Mouse (Mus musculus): ENCODE measurements around the gene Ccdc125. TPM values are rescaled to one million over a fixed set of nuclear protein-coding genes. Genes with fewer than 3 reads are reported as not detected.
"Not testable (repeated sequence)": the region's sequence is repeated elsewhere in the genome, so short reads cannot be mapped to it uniquely, and the experiment has no call there.

Gene Ccdc125
- total and polyA plus RNA-seq, 2 experiments from 2014 or later = 0.19 to 1.3 TPM

DNA sequence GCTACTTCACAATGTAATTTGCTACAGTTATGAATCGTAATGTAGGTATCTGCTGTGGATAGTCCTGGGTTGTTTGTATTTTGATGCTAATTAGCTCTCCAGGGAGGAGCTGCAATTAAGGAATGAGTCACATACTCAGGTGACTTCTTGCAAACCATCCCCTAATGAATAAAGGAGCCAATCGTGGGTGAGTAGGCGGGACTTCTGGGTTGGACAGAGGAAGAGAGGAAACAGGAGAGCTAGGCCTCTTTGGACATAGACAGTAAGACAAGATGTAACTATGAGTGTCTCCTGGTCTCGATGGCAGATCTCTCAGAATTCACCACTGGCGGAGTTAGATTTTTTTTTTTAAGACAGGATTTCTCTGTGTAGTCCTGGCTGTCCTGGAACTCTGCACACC is 52.1 kb downstream of the Ccdc125 start:
- 87% methylated on average over 5 of the region's 5 CpGs for WGBS
- Histone ChIP-seq H3K27me3 (ENCODE audit: insufficient read depth, low read length) (no peaks in the 10 kb centered on the region), H3K9ac (no peak overlapping the region), H3K9me3 (ENCODE audit: low read length) (no peaks in the 10 kb centered on the region), H3K4me2 (ENCODE audit: low read depth) (no peak overlapping the region), H3K36me3 (ENCODE audit: insufficient read depth) (peaks cover 34% of the 10 kb centered on the region), H3K27ac (ENCODE audit: low read depth, low read length) (no peak overlapping the region), H3K4me3 (ENCODE audit: low read depth, low read length) (no peak overlapping the region), H3K4me1 (ENCODE audit: insufficient read depth) (no peaks in the 10 kb centered on the region)
- ATAC-seq = no peak
- no peak for TF ChIP-seq CTCF (IDR thresholded peaks at IDR 0.05; ENCODE audit: low read depth)
- no peak for DNase-seq

GRCm38 (mm10) chr13:100724051-100724754 is 54.7 kb downstream of the Ccdc125 start:
- ATAC-seq (peak; percentile 20; the same call in 1 of the 2 replicates), DNase-seq (peak; percentile 9)
- no peak for TF ChIP-seq CTCF (IDR thresholded peaks at IDR 0.05; ENCODE audit: low read depth)
- Histone ChIP-seq H3K27ac (ENCODE audit: low read depth, low read length) (no peak overlapping the region), H3K4me1 (ENCODE audit: insufficient read depth) (peaks cover 3% of the 10 kb centered on the region; the same call in 1 of the 2 replicates), H3K36me3 (ENCODE audit: insufficient read depth) (peaks cover 27% of the 10 kb centered on the region), H3K4me2 (ENCODE audit: low read depth) (no peak overlapping the region), H3K9me3 (ENCODE audit: low read length) (no peaks in the 10 kb centered on the region), H3K9ac (no peak overlapping the region), H3K4me3 (ENCODE audit: low read depth, low read length) (no peak overlapping the region), H3K27me3 (ENCODE audit: insufficient read depth, low read length) (no peaks in the 10 kb centered on the region)
- WGBS = 54% methylated on average over 7 of the region's 7 CpGs

DNA sequence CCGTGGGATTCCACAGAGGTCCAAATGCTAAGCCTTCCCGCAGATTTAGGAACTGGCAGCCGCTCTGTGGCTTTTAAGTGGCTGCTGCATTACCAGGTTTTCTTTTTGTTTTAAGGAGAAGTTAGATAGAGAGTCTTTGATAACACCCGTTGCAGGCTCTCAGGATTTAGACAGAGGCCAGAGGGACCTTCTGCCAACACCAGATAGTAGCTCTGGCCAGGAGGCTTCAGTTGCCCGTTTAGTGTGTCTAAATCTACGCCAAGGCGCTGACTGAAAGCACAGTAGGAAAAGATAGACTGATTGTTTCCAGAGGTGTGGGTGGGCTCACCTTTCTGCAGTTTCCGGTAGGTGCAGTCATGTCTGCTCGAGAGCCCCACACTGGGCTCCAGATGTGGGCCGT is 55.7 kb downstream of the Ccdc125 start:
- peaks cover 6% of the 10 kb centered on the region; the same call in 1 of the 2 replicates for H3K4me1 ChIP-seq (ENCODE audit: insufficient read depth)
- ATAC-seq (no peak), DNase-seq (no peak)
- no peak overlapping the region for H3K9ac ChIP-seq
- 85% methylated on average over 10 of the region's 10 CpGs for WGBS
- H3K27me3 ChIP-seq (ENCODE audit: insufficient read depth, low read length) = no peaks in the 10 kb centered on the region
- TF ChIP-seq CTCF (IDR thresholded peaks at IDR 0.05; ENCODE audit: low read depth) = no peak
- H3K27ac ChIP-seq (ENCODE audit: low read depth, low read length) = no peak overlapping the region
- H3K4me2 ChIP-seq (ENCODE audit: low read depth) = no peak overlapping the region
- no peaks in the 10 kb centered on the region for H3K9me3 ChIP-seq (ENCODE audit: low read length)
- H3K36me3 ChIP-seq (ENCODE audit: insufficient read depth) = peaks cover 27% of the 10 kb centered on the region
- H3K4me3 ChIP-seq (ENCODE audit: low read depth, low read length) = no peak overlapping the region

DNA sequence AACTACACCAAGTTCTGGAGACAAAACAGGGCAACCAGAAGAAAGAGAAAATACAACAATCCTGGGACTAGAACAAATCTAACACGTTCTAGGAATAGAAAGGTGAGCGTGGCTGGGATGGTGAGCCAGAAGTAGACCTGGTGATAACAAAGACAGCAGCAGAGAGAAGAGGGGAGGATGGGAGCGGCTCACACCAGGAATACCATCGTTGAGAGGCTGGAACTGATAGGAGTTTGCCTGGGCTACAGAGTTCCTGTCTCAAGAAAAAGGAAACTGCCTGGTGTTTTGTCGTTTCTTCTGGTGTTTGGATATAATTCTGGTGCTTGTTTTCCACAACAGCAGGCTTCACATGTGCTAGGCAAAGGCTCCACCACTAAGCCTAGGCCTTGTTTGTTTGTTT is 58.6 kb downstream of the Ccdc125 start:
- Histone ChIP-seq H3K4me3 (ENCODE audit: low read depth, low read length) (no peak overlapping the region), H3K4me1 (ENCODE audit: insufficient read depth) (peaks cover 6% of the 10 kb centered on the region; the same call in 1 of the 2 replicates), H3K9ac (no peak overlapping the region), H3K4me2 (ENCODE audit: low read depth) (no peak overlapping the region), H3K27me3 (ENCODE audit: insufficient read depth, low read length) (no peaks in the 10 kb centered on the region), H3K36me3 (ENCODE audit: insufficient read depth) (peaks cover 13% of the 10 kb centered on the region; the same call in 1 of the 2 replicates), H3K27ac (ENCODE audit: low read depth, low read length) (no peak overlapping the region), H3K9me3 (ENCODE audit: low read length) (no peaks in the 10 kb centered on the region)
- no peak for TF ChIP-seq CTCF (IDR thresholded peaks at IDR 0.05; ENCODE audit: low read depth)
- WGBS = 94% methylated on average over 5 of the region's 5 CpGs
- ATAC-seq (no peak), DNase-seq (no peak)

DNA sequence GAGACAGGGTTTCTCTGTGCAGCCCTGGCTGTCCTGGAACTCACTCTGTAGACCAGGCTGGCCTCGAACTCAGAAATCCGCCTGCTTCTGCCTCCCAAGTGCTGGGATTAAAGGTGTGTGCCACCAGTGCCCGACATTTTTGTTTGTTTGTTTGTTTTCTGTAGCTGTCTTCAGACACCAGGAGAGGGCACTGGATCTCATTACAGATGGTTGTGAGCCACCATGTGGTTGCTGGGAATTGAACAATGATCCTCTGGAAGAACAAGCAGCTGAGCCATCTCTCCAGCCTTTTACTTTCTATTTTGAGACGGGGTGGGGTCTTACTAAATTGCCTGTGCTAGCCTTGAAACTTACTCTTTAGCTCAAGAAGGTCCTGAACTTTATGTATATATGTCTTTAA is 59.0 kb downstream of the Ccdc125 start:
- WGBS = 96% methylated on average over 4 of the region's 4 CpGs
- H3K4me1 ChIP-seq (ENCODE audit: insufficient read depth); H3K27me3 ChIP-seq (ENCODE audit: insufficient read depth, low read length); DNase-seq; ATAC-seq; H3K27ac ChIP-seq (ENCODE audit: low read depth, low read length); H3K4me3 ChIP-seq (ENCODE audit: low read depth, low read length); H3K9me3 ChIP-seq (ENCODE audit: low read length); H3K9ac ChIP-seq; H3K4me2 ChIP-seq (ENCODE audit: low read depth): not testable (repeated sequence)
- peaks cover 13% of the 10 kb centered on the region; the same call in 1 of the 2 replicates for H3K36me3 ChIP-seq (ENCODE audit: insufficient read depth)

DNA sequence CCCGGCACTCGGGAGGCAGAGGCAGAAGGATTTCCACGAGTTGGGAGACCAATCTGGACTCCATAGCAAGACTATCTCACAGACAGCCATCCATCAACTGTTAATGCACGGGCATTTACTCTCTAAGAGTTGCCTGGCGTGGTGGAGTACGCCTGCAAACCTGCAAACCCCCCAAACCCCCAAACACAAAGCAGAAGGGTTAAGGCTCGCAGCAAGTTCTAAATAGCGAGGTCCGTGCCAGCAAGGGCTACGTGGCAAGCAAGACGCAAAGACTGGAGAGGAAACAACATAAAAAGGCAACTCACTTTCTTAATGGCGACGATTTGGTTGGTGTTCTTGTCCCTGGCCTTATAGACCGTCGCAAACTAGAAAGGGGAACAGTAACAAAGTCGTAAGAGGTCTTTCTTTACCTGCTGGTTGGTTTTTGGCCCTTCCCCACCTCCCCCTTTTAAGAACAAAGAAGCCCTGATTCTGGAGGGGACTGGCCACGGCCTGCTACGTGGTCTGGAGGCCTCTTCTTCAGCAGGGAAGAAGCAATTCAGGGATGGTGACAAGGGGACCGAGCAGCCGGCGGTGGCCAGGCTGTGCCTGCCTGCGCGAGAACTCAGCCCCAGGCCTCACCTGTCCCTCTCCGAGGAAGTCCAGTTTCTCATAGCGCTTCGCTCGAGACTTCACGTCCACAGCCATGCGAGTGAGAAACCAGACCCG is 60.8 kb downstream of the Ccdc125 start:
- DNase-seq (no peak), ATAC-seq (peak; percentile 76)
- H3K36me3 ChIP-seq (ENCODE audit: insufficient read depth) = peaks cover 10% of the 10 kb centered on the region; the same call in 1 of the 2 replicates
- no peaks in the 10 kb centered on the region for H3K9me3 ChIP-seq (ENCODE audit: low read length)
- WGBS = 2% methylated on average over 30 of the region's 30 CpGs
- H3K27me3 ChIP-seq (ENCODE audit: insufficient read depth, low read length) = no peaks in the 10 kb centered on the region
- TF ChIP-seq CTCF (IDR thresholded peaks at IDR 0.05; ENCODE audit: low read depth) = no peak
- H3K4me3 ChIP-seq (ENCODE audit: low read depth, low read length) = peak overlapping the region; percentile 77
- H3K4me2 ChIP-seq (ENCODE audit: low read depth) = peak overlapping the region; percentile 76
- peak overlapping the region; percentile 94 for H3K27ac ChIP-seq (ENCODE audit: low read depth, low read length)
- H3K9ac ChIP-seq = peak overlapping the region; percentile 90
- H3K4me1 ChIP-seq (ENCODE audit: insufficient read depth) = peaks cover 6% of the 10 kb centered on the region; the same call in 1 of the 2 replicates

- Histone ChIP-seq H3K9me3 (ENCODE audit: low read length) (no peaks in the 10 kb centered on the region), H3K9ac (peak within 1 kb of the TSS; percentile 90), H3K4me2 (ENCODE audit: low read depth) (peak within 1 kb of the TSS; percentile 76), H3K27ac (ENCODE audit: low read depth, low read length) (peak within 1 kb of the TSS; percentile 94), H3K27me3 (ENCODE audit: insufficient read depth, low read length) (no peaks in the 10 kb centered on the region), H3K4me1 (ENCODE audit: insufficient read depth) (peaks cover 6% of the 10 kb centered on the region; the same call in 1 of the 2 replicates), H3K4me3 (ENCODE audit: low read depth, low read length) (peak within 1 kb of the TSS; percentile 77), H3K36me3 (ENCODE audit: insufficient read depth) (peaks cover 11% of the 10 kb centered on the region; the same call in 1 of the 2 replicates)
- no peak for TF ChIP-seq CTCF (IDR thresholded peaks at IDR 0.05; ENCODE audit: low read depth)
- WGBS = under 1% methylated on average over 19 of the region's 19 CpGs
- ATAC-seq (peak; percentile 100), DNase-seq (peak; percentile 96)
These were observed 61.3 kb downstream of the Ccdc125 start, which contains the start of gene Cdk7 for GRCm38 (mm10) chr13:100730861-100731176. Gene Cdk7, minus strand, starts transcription at chr13:100730939.
